Mouse (Mus musculus): ENCODE data around the gene Fsd2.

The Fsd2 gene

DNA sequence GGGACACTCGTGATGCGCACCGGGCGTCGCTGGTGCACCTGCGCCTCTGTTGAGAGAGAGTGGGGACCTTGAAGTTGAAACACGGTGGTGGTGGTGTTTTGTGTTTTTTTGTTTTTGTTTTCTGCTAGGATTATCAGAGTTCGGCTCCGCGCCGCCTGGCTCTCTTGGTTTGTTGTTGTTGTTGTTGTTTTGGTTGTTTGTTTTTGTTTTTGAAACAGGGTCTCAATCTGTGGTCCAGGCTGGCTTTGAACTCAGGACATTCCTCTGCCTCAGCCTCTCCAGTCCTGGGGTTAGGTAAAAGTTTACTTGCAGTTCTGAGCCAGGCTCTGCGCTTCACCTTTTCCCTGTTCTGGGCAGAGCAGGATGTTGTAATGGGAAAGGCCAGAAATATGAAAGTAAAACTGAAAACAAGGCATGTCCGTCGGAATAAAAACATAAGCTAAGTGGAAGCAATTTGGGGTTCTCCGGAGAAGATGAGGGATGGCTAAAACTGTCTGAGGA, 5.2 kb upstream of the Fsd2 start:
- DNase-seq (ENCODE audit: low spot score in 2 of 2): no peak

DNA sequence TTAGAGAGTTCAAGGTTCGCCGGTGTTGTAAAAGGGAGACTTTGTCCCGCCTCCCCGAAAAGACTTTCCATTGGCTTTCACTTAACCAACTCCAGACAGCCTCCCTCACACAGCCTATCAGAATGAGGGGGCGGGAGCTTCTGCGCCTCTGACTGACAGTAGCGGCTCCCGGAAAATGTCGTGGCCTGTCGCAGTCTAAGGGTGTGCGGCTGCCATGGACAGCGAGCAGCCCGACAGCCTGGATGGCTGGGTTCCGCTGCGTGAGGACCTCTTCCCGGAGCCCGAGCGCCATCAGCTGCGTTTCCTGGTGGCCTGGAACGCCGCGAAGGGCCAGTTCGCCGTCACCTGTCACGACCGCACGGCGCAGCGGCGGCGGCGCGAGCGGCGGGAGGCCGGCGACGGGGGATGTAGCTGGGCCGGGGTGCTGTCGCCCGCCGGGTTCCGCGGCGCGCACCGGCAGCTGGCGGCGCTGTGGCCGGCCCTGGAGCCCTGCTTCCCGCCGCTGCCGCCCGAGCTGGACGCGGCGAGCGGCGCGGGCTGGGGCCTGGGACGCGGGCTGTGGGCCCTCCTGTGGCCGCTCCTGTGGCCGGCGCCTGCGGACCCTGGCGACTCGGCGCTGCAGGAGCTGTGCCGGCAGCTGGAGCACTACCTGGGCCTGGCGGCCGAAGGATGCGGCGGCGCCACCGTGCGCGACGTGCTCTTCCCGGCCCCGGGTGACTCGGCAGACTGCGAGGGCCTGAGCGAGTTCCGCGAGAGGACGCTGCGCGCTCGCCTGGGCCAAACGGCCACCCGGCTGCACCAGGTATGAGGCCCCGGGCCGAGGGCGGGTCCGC, 4.6 kb upstream of the Fsd2 start, which contains the start of gene Whamm:
Whamm (plus strand) TSS at position 159 of the 833 bp plus-strand sequence.
- DNase-seq (ENCODE audit: low spot score in 2 of 2): peak; percentile 74 to 86

DNA sequence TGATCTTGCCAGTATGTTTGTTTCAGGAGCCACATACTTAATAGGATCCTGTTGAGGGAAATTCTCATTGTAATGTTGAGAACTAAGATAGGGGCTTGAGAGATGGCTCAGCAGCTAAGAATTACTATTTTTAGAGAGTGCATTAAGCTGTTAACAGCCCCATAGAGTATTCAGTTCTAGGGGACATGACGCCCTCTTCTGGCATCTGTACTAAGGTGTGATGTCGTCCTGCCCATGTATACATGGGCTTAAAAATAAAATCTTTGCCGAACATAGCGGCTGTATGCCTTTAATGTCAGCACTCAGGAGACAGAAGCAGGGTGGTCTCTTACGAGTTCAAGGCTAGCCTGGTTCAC, 4.0 kb upstream of the Fsd2 start:
- DNase-seq (ENCODE audit: low spot score in 2 of 2): no peak

DNA sequence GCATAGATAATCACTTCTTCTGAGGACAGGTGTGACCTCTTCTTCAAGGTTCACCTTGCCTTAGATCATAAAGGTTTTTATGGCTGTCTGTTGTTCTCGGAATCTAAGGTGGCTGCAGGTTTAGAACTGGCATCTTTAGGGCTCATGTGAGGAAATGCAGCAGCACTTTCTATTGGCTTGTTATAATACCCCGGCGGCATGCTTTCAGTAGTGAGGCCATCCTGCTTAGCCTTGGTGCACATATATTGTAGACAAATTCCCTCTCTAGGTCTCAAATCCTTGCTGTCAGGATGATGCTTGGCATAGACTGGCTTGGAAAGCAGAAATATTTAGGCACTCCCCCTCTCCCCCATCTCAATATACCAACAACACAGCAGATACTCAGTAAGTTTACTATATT, 3.5 kb upstream of the Fsd2 start:
- no peak for DNase-seq (ENCODE audit: low spot score in 2 of 2)

DNA sequence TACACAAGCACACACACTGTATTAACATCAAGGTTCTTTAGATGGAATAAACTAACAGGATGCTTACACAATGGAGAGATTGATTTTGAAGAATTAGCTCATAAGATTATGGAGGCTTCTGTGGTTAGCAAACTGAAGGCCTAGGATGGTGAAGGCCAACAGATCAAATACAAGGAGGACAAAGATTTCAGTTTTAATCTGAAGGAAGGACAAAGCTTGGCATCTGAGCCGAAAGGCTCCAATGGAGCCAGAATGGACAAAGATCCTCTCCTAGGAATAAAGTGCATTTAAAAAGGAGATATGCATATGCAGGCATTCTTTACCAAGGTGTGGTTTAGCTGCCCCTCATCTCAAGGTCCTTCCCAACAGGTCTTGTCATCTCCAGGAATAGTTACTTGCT, 3.1 kb upstream of the Fsd2 start:
- no peak for DNase-seq (ENCODE audit: low spot score in 2 of 2)

DNA sequence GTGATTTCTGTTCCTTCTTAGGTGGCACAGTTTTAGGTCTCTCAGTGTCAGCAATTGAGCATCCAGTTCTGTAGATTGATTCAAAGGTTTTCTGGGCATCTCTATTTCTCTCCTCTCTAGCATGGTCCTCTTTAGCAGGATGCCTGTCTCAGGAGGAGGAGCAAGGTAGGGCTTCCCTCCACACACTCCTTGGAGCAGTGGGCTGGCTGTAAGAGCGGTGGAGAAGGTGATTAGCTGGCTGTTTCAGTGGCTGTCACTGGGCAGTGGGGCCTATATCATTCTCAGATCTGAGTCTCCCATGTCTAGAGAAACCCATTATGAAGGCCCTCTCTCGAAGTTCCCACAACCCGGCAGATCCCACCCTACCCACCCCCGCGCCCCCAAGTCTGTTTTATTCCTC, 652 bp upstream of the Fsd2 start:
- DNase-seq (ENCODE audit: low spot score in 2 of 2): no peak

DNA sequence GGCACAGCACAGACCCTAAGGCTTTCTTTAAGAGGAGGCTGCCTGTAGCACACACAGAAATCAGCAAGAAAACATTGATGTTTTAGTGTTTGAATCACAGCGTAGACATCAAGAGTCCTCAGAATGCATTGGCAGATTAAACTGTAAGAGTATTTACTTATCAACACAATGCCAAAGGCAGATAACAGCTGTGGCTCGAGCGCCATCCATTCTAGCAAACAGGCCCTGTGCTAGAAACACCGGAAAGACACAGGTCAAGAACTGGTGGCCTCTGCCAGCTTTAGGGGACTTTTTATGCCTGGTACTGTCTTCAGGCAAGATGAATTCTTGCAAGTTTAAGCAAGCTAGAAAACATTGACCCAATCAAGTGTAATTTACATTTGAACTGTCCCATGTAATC, 412 bp downstream of the Fsd2 start:
- DNase-seq (ENCODE audit: low spot score in 2 of 2): no peak

DNA sequence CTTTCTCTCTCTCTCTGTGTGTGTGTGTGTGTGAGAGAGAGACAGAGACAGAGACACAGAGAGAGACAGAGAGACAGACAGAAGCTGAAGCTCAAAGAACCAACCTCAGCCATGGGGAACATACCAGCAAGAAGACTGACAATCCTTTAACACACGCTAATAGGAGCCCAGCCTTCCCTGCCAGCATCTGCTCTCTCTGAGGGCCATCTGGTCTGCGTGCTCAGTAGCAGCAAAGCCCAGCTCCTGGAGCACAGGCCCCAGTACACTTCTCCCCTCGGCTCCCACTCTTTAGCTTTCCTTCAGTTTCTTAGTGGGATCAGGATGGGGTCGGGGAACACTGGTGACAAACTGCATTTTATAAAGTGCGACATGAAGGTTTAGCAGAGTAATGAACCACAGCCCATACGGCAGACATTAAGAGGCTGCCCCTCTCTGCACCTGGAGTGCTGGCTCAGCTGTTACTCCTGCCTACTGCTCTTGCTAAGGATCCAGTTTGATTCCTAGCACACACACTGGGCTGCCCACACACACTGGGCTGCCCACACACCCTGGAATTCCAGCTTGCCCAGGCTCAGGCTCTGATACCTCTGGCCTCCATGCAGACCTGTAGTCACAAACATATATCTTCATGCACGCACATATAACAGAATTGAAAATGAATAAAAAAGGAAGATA, 1.2 kb downstream of the Fsd2 start:
- no peak for DNase-seq (ENCODE audit: low spot score in 2 of 2)

DNA sequence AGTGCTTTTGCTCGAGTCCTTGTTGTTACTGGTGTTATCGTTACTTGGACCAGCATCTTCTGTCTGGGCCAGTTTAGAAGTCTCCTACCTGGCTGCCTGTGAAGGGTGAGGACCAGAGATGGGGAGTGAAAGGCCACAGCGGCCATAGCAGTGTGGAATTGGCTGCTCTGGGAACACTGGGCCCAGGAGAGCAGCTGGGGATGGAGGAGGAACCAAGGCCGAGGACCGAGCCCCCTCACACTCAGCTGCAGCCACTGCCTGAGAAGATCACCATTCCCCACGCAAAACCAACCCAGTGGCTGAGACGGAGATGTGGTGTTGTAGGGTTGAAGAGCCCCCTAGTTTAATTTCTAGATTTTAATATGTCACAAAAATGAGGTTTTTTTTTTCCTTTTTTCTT, 2.0 kb downstream of the Fsd2 start:
- no peak for DNase-seq (ENCODE audit: low spot score in 2 of 2)

DNA sequence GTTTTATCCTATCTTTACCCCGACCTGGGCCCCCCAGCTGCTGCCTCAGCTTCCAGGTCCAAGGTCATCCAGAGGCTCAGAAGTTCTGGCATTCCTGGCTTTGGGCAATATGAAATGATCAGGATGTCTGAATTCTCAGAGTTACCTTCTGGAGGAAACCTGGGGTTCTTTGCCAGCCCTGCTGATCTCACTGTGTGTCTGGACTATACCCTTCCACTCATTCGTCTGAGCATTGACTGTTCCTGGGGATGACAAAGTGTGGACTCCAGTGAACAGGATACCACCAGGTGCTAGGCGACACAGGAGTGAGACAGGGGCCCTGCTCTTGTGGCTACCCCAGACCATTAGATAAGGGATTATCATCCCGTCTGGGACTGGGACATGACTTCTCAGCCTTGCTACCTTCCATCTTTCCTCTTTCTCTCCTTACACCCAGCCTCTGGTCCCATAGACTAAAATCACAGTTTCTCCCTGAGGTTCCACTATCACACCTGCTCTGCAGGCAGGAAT, 3.2 kb downstream of the Fsd2 start:
- DNase-seq (ENCODE audit: low spot score in 2 of 2): no peak

DNA sequence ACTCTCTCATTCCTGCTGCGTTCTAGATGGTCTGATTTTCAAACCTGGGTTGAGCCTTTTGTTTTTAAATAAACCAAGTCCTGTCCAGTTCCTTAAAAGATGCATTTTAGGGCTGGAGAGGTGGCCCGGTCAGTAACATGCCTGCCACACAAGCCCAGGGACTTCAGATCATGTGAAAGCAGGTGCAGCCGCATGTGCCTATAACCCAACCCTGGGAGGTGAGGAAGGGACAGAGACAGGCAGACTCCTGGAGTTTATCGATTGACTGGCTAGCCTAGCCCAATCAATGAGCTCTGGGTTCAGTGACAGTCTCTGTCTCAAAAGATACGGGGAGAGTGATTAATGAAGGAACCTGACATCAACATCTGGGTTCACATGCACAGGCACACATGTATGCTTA, 5.5 kb downstream of the Fsd2 start:
- DNase-seq (ENCODE audit: low spot score in 2 of 2): no peak

DNA sequence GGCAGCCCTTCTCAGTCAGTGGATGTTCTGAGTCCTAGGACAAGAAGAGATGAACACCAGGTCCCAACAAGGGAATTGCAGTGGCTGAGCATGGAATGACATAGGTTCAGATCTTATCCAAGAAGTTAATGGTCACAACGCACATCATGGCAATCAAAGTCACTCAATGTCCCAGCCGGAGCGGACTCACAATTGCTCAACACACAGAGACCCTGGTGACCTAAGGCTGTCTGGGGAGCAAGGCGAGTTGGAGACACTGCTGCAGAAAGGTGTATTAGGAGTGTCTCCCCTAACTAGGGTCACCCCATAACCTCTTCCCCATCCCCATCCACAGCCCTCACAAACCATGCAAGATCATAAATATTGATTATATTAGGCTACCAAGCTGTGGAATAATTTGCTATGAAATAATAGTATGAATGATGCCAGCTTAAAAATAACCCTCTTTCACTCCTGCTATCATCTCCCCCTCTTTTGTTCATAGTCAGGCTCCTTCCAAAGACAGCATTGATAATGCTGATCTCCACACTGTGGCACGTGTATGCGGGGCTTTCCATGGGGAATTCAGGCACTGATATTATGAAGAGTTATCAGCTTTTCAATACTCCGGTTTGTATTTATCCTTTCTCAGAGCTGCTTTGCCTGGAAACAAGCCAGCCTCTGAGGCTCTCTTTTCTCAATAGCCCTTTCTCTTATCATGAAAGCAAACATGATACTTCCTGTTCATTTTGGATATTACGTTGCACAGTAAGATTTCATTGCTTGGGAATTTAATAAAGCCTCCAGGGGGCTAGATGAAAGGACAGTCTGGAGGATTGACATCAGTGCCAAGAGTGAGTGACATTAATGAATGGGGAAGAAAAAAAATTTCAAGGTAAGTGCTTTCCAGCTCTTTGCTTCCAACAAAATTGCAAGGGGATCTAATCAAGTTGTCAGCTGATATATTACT, 6.4 kb downstream of the Fsd2 start:
- DNase-seq (ENCODE audit: low spot score in 2 of 2): no peak

DNA sequence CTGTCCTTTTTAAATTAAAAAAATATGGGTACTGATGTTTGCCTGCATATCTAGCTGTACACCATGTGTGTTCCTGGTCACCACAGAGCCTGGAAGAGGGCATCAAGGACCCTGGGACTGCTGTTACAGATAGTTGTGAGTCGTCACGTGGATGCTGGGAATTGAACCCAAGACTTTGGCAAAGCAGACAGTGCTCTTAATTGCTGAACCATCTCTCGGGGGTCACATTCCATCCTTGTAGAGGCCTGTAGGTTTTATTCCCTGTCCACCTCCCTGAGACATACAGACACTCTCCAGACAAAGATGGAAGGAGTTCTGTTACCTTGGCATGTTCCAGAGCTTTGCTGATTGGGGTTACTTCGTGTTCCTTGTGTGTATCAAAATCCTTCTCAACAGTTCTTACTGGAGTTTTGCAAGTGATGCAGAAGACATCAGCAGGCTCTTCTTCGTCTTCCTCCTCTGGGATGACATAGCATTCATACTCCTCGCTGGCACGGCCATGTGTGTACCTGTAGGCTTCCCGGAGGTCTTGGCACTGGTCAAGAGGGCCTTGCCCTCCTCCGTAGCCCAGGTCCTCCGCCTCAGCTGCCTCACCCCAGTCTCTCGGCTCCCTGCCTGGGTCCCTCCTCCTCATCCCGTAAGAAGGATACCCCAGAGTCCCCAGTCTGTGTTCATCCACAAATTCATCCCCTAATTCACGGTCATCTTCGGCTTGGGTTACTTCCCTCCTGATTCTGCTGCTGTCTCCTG, 7.3 kb downstream of the Fsd2 start:
- DNase-seq (ENCODE audit: low spot score in 2 of 2): no peak

DNA sequence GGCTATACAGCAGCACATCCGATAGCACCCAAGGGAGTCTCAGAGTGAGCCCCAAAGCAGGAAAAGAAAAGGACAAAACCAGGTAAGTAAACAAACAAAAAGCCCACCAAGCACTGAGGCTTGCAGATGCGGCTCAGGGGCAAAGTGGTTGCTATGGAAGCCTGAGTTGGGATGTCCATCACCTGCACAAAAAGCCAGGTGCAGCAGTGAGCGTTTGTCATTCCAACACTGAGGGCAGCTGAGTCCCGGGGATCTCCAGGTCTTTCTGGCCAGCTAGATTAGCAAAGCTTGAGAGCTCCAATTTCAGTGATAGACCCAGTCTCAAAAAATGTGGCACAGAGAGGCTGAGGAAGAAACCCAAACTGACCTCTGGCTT, 8.8 kb downstream of the Fsd2 start:
- no peak for DNase-seq (ENCODE audit: low spot score in 2 of 2)

DNA sequence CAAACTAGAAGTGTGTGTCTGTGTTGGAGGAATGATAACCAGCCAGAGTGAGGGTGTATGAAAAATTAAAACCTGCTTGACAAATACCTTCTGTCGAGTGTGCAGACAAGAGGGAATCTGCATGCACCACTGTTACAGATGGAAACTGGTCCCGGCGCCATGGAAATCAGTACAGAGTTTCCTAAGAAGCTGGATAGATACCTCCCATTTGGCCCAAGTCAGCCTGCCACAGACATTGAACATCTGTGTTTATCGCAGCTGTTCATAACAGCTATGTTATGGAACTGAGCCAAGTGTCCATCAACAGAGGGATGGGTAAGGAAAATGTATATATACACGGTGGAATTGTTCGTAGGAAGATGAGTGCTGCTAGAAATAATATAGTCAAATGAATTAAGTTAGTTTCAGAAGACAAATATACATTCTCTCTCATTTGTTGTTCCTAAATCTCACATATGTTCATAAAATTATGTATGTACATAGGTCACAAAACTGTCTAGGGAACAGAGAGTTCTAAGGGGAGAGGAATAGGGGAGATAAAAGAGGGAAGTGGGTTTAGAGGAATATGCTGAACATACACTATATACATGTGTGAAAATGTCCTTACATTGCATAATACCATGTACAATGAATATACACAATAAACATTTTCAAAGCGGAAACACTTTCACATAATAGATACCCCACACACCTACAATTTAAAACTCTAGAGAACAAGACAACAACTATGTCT, 9.3 kb downstream of the Fsd2 start:
- DNase-seq (ENCODE audit: low spot score in 2 of 2): no peak

DNA sequence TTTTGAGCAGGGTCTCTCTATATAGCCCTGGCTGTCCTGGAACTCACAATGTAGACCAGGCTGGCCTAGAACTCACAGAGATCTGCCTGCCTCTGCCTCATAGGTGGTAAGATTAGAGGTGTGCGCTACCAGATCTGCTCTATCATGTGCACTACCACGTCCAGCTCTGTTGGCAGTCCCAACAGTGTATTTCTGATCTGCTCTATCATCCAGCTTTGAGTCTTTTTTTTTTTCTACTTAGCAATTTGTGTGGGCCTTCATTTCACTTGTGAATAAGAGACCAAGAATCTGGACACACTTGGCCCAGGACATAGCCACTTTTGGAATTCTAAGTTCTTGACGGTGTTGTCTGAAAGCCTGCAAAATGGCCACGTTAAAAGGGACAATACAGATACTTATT, 9.9 kb downstream of the Fsd2 start:
- no peak for DNase-seq (ENCODE audit: low spot score in 2 of 2)

DNA sequence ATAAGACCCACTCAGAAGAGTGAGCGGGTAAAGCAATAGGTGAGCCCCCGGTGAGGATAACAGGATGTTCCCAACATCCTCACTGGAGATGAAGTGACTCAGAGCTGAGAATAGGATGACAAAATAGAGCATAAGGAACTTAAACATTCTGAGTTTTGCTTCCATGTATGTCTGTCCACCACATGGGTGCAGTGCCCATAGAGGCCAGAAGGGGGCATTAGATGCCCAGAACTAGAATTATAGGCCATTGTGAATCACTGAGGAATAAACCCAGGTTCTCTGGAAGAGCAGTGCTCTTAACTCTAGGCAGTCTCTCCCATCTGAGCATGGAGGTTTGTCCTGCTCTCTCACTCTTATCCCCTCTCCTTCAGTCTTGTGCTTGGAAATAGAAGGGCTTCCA, 12.4 kb downstream of the Fsd2 start:
- DNase-seq (ENCODE audit: low spot score in 2 of 2): no peak

DNA sequence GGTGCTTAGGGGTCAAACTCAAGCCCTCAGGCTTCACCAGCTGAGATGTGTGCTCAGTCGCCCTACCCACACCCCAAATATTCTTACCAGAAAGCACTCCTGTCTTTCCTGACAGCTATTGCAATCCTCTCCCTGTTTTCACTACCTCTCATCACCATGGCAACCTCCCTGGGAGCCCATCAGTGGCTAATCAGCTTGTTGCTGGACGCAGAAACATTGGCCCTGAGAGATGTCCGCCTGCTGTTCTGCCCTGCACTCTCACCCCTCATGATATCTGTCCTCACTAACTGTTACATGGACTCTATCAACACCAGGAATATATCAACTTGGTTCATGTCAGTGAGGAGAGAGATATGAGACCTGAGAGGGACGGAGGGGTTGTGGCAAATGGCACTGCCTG, 13.2 kb downstream of the Fsd2 start:
- DNase-seq (ENCODE audit: low spot score in 2 of 2): no peak

DNA sequence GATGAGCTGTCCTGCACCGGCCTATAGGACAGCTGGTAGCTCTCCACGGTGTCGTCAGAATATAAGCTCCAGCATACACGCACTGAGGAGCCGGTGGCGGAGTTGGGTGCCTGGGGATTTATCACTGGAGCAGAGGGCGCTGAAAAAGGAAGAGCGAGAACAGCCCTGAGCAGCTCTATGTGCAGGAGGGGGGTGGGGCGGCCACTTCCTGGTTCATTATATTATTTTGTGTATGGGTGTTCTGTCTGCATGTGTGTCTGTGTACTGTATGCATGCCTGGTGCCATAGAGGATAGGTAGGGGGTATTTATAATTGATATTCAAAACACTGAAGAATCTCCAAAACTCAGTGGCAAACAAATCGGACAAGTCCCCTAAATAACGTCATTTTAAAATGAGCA, 17.9 kb downstream of the Fsd2 start:
- no peak for DNase-seq (ENCODE audit: low spot score in 2 of 2)

DNA sequence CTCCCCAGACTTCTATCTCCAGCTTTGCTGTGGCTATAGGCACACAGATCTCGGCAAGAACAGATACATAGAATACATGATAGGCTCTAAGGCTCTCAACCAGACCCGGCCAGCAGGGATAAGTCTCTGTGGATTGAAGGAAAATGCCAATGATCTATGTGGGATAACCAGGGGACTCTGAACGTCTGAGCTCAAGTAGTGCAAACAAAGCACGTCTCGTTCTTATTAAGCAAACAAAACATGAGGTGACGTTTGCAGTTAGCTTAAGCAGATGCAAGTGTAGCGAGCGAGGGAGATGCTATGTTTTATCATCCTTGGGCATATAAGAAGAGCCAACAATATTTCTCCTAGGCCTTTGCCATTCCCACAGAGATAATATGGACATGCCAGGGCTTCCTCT, 23.8 kb downstream of the Fsd2 start:
- no peak for DNase-seq (ENCODE audit: low spot score in 2 of 2)

All from frontal cortex, postnatal 25 days (tissue).